Mouse (Mus musculus): ENCODE data around the gene Wdr89.

GRCm38 (mm10) chr12:75641726-75642125 lies 27.6 kb downstream of the Wdr89 start:
- TF ChIP-seq POLR2AphosphoS5 (IDR thresholded peaks at IDR 0.05; ENCODE audit: insufficient replicate concordance, low read depth, low read length) (no peak), CTCF (IDR thresholded peaks at IDR 0.05; ENCODE audit: low read depth, low read length) (no peak), GATA1 (IDR thresholded peaks at IDR 0.05; ENCODE audit: borderline replicate concordance, low read length) (no peak), GATA2 (IDR thresholded peaks at IDR 0.05; ENCODE audit: borderline replicate concordance, low read depth, low read length) (no peak), TAL1 (conservative IDR thresholded peaks at IDR 0.05; ENCODE audit: low read depth, low read length) (no peak)
